Mouse (Mus musculus) left cerebral cortex, adult 2 months (tissue): ENCODE measurements around the gene Gm26657. TPM values are rescaled to one million over a fixed set of nuclear protein-coding genes. Genes with fewer than 3 reads are reported as not detected.

Experiments
- DNase-seq, 2 experiments: peaks; one replicate each; pipeline ENCODE4 v3.0.0; 2021 to 2022; ENCODE audit warnings: low spot score in 2 of 2, mixed read lengths in 1 of 2; ENCODE audit errors: extremely low spot score in 1 of 2
- H3K27ac ChIP-seq: fragments of 200-600 bp; 2 replicates; pipeline ENCODE4 v1.8.1; 2022
- H3K4me3 ChIP-seq: fragments of 200-600 bp; 2 replicates; pipeline ENCODE4 v1.8.1; 2022
- CTCF ChIP-seq: fragments of 200-600 bp; IDR thresholded peaks from 2 replicates; pipeline ENCODE4 v1.8.1; 2022; ENCODE audit warnings: antibody characterized with exemption, mild to moderate bottlenecking, moderate library complexity
- intact Hi-C: fragments of 180-260 bp; cut with DNase I; formaldehyde crosslinking; loops from one replicate; pipeline ENCODE4 v1.15.1; 2025
- total RNA-seq, 2 experiments: library from RNA; stranded (reverse); gene quantifications; 2 replicates each; pipeline ENCODE4 v1.2.3; 2021

Gm26657 gene
- total RNA-seq, 2 experiments from 2014 or later = not detected

- H3K4me3 ChIP-seq = no peak overlapping the region
- H3K27ac ChIP-seq = no peak overlapping the region
- DNase-seq = no peak
- intact Hi-C loops = no loop called here
- TF ChIP-seq CTCF = peak; percentile 41
Measured at GRCm38 (mm10) chr4:56725839-56726238, 14.0 kb upstream of the Gm26657 start.

- DNase-seq = no peak
- Histone ChIP-seq H3K4me3 (no peak overlapping the region), H3K27ac (no peak overlapping the region)
- intact Hi-C loops = no loop called here
- TF ChIP-seq CTCF = no peak
Measured at GRCm38 (mm10) chr4:56740611-56741010, 741 bp downstream of the Gm26657 start.

- no peak for DNase-seq
- no peak for TF ChIP-seq CTCF
- Histone ChIP-seq H3K27ac (no peak within 1 kb of the TSS), H3K4me3 (no peak within 1 kb of the TSS)
- intact Hi-C loops = no loop called here
Measured at GRCm38 (mm10) chr4:56741041-56741493, 1.2 kb downstream of the Gm26657 start, which contains the start of gene Actl7b. Gene Actl7b, minus strand, starts transcription at chr4:56741443.

- intact Hi-C loops = no loop called here
- no peak overlapping the region for H3K4me3 ChIP-seq
- no peak for TF ChIP-seq CTCF
- no peak overlapping the region for H3K27ac ChIP-seq
- no peak for DNase-seq
Measured at GRCm38 (mm10) chr4:56742698-56743097, 2.8 kb downstream of the Gm26657 start.

GRCm38 (mm10) chr4:56743363-56744195, 3.7 kb downstream of the Gm26657 start, which contains the start of gene Actl7a:
Gene Actl7a, plus strand, starts transcription at chr4:56743413.
- intact Hi-C loops = no loop called here
- Histone ChIP-seq H3K27ac (no peak within 1 kb of the TSS), H3K4me3 (no peak within 1 kb of the TSS)
- no peak for DNase-seq
- TF ChIP-seq CTCF = no peak

- H3K4me3 ChIP-seq = no peak overlapping the region
- no peak overlapping the region for H3K27ac ChIP-seq
- no peak for TF ChIP-seq CTCF
- DNase-seq = no peak
- intact Hi-C loops = no loop called here
Measured at GRCm38 (mm10) chr4:56746345-56746744, 6.5 kb downstream of the Gm26657 start.

GRCm38 (mm10) chr4:56747456-56747855, 7.6 kb downstream of the Gm26657 start:
- intact Hi-C loops = no loop called here
- DNase-seq = no peak
- no peak for TF ChIP-seq CTCF
- Histone ChIP-seq H3K27ac (no peak overlapping the region), H3K4me3 (no peak overlapping the region)

- no peak for DNase-seq
- H3K27ac ChIP-seq = no peak overlapping the region
- no peak for TF ChIP-seq CTCF
- no peak overlapping the region for H3K4me3 ChIP-seq
- intact Hi-C loops = loop anchor here (5.0 kb wide), 1 partner anchor 36 kb away; no protein-coding TSS in a partner anchor
Measured at GRCm38 (mm10) chr4:56756021-56756420, 16.2 kb downstream of the Gm26657 start.

- no peak for DNase-seq
- intact Hi-C loops = loop anchor here (5.0 kb wide), 1 partner anchor 35 kb away; no protein-coding TSS in a partner anchor
- TF ChIP-seq CTCF = no peak
- Histone ChIP-seq H3K27ac (no peak overlapping the region), H3K4me3 (no peak overlapping the region)
Measured at GRCm38 (mm10) chr4:56756966-56757600, 17.2 kb downstream of the Gm26657 start.

GRCm38 (mm10) chr4:56757693-56758092, 17.8 kb downstream of the Gm26657 start:
- no peak for TF ChIP-seq CTCF
- H3K4me3 ChIP-seq = no peak overlapping the region
- H3K27ac ChIP-seq = no peak overlapping the region
- no peak for DNase-seq
- intact Hi-C loops = loop anchor here (5.0 kb wide), 1 partner anchor 35 kb away; no protein-coding TSS in a partner anchor

- DNase-seq = no peak
- intact Hi-C loops = no loop called here
- TF ChIP-seq CTCF = no peak
Measured at GRCm38 (mm10) chr4:56767861-56768284, 28.0 kb downstream of the Gm26657 start.

GRCm38 (mm10) chr4:56768913-56769312, 29.0 kb downstream of the Gm26657 start:
- no peak for DNase-seq
- intact Hi-C loops = no loop called here
- TF ChIP-seq CTCF = no peak

More at GRCm38 (mm10) chr4:56767861-56768284, 28.0 kb downstream of the Gm26657 start:
- Histone ChIP-seq H3K27ac (no peak overlapping the region), H3K4me3 (no peak overlapping the region)

More at GRCm38 (mm10) chr4:56768913-56769312, 29.0 kb downstream of the Gm26657 start:
- no peak overlapping the region for H3K27ac ChIP-seq
- no peak overlapping the region for H3K4me3 ChIP-seq
